Mouse (Mus musculus) spleen, adult 2 months (tissue): ENCODE data around the gene Olfr31.

Experiments
- CTCF ChIP-seq: fragments of 200-500 bp; IDR thresholded peaks from 2 replicates; pipeline ENCODE4 v1.5.1; 2011; ENCODE audit warnings: mild to moderate bottlenecking, inconsistent platforms; ENCODE audit not compliant: insufficient read depth, insufficient read length, insufficient replicate concordance; ENCODE audit errors: extremely low read depth
- POLR2A ChIP-seq: fragments of 200-500 bp; IDR thresholded peaks from 2 replicates; pipeline ENCODE4 v1.6.1; 2011; ENCODE audit warnings: low read depth, low read length, inconsistent platforms

GRCm38 (mm10) chr14:14294426-14294825, 28.2 kb upstream of the Olfr31 start:
- no peak for TF ChIP-seq CTCF
- TF ChIP-seq POLR2A, result no peak
